Mouse (Mus musculus) liver, postnatal 0 days (tissue): ENCODE measurements around the gene Hhat.

Experiments
- CTCF ChIP-seq: sonication (generic); IDR thresholded peaks from 2 replicates; pipeline ENCODE4 v1.5.1; 2016; ENCODE audit warnings: antibody characterized with exemption, low read depth
- EP300 ChIP-seq: IDR thresholded peaks from 2 replicates; pipeline ENCODE4 v1.6.1; 2016; ENCODE audit warnings: antibody characterized with exemption, low read depth, mild to moderate bottlenecking

- TF ChIP-seq CTCF = no peak
- TF ChIP-seq EP300 = no peak
Observed at GRCm38 (mm10) chr1:192559341-192559740, 211.7 kb downstream of the Hhat start.
